Mouse (Mus musculus): ENCODE measurements around the gene Hcst.

The Hcst gene

DNA sequence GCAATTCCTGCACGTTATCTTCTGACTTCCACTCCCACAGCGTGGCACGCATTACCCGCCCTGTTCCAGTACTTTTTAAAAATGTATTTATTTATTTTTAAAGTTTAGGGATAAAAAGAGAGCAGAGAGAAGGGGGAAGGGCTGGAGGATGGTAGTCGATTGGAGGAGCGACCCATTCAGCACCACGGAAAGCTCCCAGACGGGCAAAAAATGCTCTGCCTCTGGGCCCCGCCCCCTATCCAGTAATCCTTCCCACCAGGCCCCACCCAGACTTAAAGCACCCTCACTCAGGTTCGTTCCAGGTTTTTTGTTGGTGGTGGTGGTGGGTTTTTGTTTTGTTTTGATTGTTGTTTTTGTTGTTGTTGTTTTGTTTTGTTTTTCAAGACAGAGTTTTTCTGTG, 14.6 kb upstream of the Hcst start:
- DNase-seq (ENCODE audit: low spot score in 2 of 2): no peak

DNA sequence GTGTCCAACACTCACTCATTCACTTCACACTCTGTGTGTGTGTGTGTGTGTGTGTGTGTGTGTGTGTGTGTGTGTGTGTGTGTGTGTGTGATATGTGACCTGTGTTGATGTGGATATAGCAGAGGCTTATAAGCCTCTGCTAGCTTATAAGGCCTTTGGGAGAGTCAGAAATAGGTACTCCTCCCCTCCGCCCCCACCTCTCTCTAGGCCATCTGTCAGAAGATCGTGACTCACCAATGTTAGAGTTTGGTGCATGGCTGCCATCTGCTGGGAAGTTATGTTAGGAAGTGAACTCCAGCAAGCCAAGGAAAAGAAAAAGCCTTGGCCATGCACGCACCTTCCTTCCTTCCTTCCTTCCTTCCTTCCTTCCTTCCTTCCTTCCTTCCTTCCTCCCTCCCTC, 12.1 kb upstream of the Hcst start:
- DNase-seq (ENCODE audit: low spot score in 2 of 2): peak; percentile 78

GRCm38 (mm10) chr7:30430191-30430590, 10.5 kb upstream of the Hcst start:
- no peak for DNase-seq (ENCODE audit: low spot score in 2 of 2)

GRCm38 (mm10) chr7:30429327-30429726, 9.7 kb upstream of the Hcst start:
- no peak for DNase-seq (ENCODE audit: low spot score in 2 of 2)

- DNase-seq (ENCODE audit: low spot score in 2 of 2): no peak
Measured at GRCm38 (mm10) chr7:30423071-30423641, 3.5 kb upstream of the Hcst start.

- no peak for DNase-seq (ENCODE audit: low spot score in 2 of 2)
Measured at GRCm38 (mm10) chr7:30422560-30422959, 2.9 kb upstream of the Hcst start.

DNA sequence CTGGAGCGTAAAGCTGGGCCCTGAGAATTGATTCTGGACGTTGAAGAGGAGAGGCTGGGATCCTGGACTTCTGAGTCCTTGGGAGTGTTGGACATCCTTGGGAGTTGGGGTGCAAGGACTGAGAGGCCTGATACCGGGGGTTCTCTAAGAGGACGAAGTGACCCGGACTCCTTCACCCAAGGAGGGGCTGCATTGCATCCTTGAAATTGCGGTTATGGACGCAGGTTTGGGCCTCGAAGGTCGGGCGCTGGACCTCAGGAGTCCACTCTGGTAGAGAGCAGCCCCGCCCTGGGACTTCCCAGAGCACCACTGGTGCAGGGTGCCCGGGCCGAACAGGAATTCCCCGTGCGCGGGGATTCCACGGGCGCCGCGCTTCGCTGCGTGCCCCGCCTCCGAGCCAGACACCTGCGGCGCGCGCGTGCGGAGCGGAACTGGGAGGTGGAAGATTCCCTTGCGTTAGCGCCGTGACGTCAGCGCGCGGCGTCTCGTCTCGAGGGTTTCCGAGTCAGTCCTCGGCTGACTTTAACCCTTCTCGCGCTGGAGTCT, 2.3 kb upstream of the Hcst start:
- peak; percentile 82 to 93 for DNase-seq (ENCODE audit: low spot score in 2 of 2)

- DNase-seq (ENCODE audit: low spot score in 2 of 2): no peak
Measured at GRCm38 (mm10) chr7:30421175-30421889, 1.7 kb upstream of the Hcst start, which contains the start of gene Nfkbid. Gene Nfkbid, plus strand, starts transcription at chr7:30421732.

- DNase-seq (ENCODE audit: low spot score in 2 of 2): no peak
Measured at GRCm38 (mm10) chr7:30420673-30421072, 1.0 kb upstream of the Hcst start.

- no peak for DNase-seq (ENCODE audit: low spot score in 2 of 2)
Measured at GRCm38 (mm10) chr7:30417856-30418255, 1.8 kb downstream of the Hcst start.

- DNase-seq (ENCODE audit: low spot score in 2 of 2): no peak
Measured at GRCm38 (mm10) chr7:30413596-30413995, 6.1 kb downstream of the Hcst start, which contains the start of gene Tyrobp. Gene Tyrobp, plus strand, starts transcription at chr7:30413760.

GRCm38 (mm10) chr7:30412735-30413147, 6.9 kb downstream of the Hcst start:
- DNase-seq (ENCODE audit: low spot score in 2 of 2): no peak

- DNase-seq (ENCODE audit: low spot score in 2 of 2): no peak
Measured at GRCm38 (mm10) chr7:30411023-30411422, 8.6 kb downstream of the Hcst start.

DNA sequence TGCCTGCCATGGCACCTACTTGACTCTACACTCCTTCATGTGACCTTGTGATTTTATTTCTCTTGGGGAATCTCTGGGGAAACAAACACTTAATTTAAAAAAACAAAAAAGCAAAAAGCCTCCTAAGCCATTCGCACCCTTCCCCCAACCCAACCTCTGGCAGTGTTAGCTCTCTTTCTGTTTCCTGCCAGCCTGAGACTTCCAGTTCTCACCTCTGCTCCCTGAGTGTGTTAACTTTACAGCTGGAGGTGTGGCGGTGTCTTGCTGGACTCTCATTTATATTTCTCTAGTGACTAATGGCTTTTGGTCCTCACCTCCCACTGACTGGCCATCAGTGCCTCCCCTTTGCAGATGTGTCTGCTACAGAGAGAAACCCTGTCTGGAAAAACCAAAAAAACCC, 9.9 kb downstream of the Hcst start:
- DNase-seq (ENCODE audit: low spot score in 2 of 2): no peak

- no peak for DNase-seq (ENCODE audit: low spot score in 2 of 2)
Measured at GRCm38 (mm10) chr7:30408639-30409038, 11.0 kb downstream of the Hcst start.

DNA sequence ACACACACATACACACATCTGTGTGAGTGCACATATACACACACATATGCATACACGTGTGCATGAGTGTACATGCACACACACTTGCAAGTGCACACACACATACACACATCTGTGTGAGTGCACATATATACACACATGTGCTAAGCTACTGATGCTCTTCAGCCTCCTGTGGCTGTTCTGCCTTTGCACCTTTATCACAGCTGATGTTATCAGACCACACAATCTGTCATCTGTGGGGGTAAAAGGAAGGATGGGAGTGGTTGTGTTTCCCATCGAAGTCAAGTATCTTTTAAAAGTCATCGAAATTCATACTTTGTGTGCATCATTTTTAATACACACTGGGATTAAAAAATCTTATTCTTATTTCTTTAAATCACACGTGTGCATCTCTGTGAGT, 17.3 kb downstream of the Hcst start:
- DNase-seq (ENCODE audit: low spot score in 2 of 2): no peak

DNA sequence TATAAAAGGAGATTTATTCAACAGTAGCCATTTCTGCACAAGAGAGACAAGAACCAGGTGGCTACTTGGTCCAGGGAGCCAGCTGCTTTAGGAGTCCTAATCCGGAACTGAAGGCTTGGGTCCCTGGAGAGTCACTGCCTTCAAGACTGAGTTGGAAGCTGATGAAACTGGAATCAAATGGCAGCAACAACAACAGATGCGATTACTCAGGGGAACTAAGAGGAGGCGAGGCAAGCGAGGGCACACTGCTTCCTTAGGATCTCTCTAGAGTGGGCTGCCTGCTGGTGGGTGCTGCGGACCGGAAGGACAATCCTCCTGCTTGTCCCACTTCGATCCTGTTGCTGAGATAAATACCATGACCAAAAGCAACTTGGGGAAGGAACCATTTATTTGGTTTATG, 20.0 kb downstream of the Hcst start:
- DNase-seq (ENCODE audit: low spot score in 2 of 2): no peak

- DNase-seq (ENCODE audit: low spot score in 2 of 2): no peak
Measured at GRCm38 (mm10) chr7:30394871-30395270, 24.8 kb downstream of the Hcst start.

DNA sequence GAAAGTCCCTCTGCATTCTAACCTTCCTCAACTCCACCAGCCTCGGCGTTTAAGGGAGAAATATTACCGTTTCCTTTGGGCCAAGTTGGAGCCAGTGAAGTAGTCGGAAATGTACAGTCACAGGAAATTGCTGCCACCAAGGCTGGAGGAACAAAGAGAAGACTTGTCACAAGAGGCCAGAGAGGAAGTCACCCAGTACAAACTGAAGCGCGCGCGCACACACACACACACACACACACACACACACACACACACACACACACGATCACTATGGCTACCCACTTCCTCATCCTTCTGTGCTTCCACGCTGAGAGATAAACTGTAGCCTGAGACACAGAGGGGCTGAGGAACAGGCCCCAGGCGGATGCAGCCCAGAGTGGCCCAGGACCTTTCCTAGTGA, 25.3 kb downstream of the Hcst start:
- DNase-seq (ENCODE audit: low spot score in 2 of 2): no peak

DNA sequence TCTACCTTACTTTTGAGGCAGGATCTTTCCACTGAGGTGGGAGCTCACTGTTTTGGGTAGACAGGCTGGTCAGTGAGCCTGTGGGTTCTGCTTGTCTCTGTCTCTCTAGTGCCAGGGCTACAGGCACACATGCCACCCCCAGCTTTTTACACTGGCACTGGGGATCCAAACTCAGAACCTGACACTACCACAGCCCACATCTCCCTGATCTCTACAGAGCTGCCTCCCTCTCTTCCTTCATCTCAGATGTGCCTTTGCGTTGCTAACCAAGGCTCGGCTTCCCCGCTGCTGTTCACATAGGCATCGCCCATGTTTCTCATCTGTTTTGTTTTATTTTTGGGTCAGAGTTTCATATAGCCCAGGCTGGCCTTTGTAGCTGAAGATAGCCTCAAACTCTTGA, 26.0 kb downstream of the Hcst start:
- DNase-seq (ENCODE audit: low spot score in 2 of 2): no peak

- DNase-seq (ENCODE audit: low spot score in 2 of 2): no peak
Measured at GRCm38 (mm10) chr7:30392746-30393520, 26.7 kb downstream of the Hcst start.

GRCm38 (mm10) chr7:30384106-30384505, 35.5 kb downstream of the Hcst start:
- no peak for DNase-seq (ENCODE audit: low spot score in 2 of 2)

DNA sequence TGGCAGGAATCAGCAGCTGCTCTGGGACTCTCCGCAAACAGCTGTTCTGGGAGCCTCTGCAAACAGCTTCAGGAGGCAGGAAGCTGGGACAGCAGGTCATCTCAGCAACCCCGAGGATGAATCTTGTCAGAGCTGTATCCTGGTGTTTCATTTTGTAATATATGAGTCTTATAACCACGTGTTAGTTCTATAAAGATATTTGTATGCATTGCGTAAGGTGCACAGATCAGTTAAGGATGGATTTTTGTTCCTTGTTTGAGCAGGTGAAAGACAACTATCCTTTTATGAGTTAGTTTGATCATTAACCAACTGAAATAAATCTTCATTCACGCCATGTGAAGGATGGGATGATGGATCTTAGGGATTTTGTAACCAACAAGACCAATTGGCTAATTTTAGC, 39.6 kb downstream of the Hcst start:
- no peak for DNase-seq (ENCODE audit: low spot score in 2 of 2)

All from frontal cortex, postnatal 10 days (tissue).